Mouse (Mus musculus) heart, postnatal 14 days (tissue): ENCODE measurements around the gene Rbfox2. TPM values are rescaled to one million over a fixed set of nuclear protein-coding genes. Genes with fewer than 3 reads are reported as not detected.

Experiments
- DNase-seq, 2 experiments: peaks; one replicate each; pipeline ENCODE4 v3.0.0; 2021 to 2022
- intact Hi-C: fragments of 180-260 bp; cut with DNase I; formaldehyde crosslinking; loops from one replicate; pipeline ENCODE4 v1.15.1; 2025
- total RNA-seq, 2 experiments: library from RNA; stranded (reverse); gene quantifications; 2 replicates each; pipeline ENCODE4 v1.2.3; 2021

The Rbfox2 gene
- total RNA-seq, 2 experiments from 2014 or later = 112 to 118 TPM

GRCm38 (mm10) chr15:77122208-77122607 lies 184.6 kb downstream of the Rbfox2 start:
- intact Hi-C loops = no loop called here
- no peak for DNase-seq

- DNase-seq = no peak
- intact Hi-C loops = no loop called here
Measured at GRCm38 (mm10) chr15:77119666-77120065, 187.1 kb downstream of the Rbfox2 start.

GRCm38 (mm10) chr15:77117209-77117608 lies 189.6 kb downstream of the Rbfox2 start:
- no peak for DNase-seq
- intact Hi-C loops = no loop called here

DNA sequence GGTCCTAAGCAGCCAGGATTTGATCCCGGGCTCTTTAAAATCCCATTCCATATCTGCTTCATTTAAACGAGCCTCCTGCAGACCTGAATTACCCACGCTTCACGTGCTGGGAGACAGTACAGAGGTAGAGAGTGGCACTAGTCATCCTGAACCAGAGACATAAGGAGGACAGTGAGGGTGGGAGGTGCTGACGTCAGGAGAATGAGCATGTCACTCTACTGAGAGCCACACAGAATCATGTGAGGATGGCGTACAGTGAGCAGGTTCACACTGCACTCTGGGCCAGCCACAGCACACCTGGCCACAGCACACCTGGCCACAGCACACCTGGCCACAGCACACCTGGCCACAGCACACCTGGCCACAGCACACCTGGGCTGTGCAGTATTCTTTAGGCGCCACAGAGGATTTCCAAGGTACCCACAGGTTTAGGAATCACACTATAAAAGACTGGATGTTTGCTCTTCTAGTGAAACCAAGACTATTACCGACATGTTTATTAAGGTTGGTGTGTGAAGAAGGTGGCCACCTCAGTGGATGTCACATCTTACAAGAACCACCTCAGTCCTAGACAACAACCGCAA lies 190.6 kb downstream of the Rbfox2 start:
- intact Hi-C loops = no loop called here
- no peak for DNase-seq

- DNase-seq = no peak
- intact Hi-C loops = no loop called here
Measured at GRCm38 (mm10) chr15:77115456-77115855, 191.3 kb downstream of the Rbfox2 start.

DNA sequence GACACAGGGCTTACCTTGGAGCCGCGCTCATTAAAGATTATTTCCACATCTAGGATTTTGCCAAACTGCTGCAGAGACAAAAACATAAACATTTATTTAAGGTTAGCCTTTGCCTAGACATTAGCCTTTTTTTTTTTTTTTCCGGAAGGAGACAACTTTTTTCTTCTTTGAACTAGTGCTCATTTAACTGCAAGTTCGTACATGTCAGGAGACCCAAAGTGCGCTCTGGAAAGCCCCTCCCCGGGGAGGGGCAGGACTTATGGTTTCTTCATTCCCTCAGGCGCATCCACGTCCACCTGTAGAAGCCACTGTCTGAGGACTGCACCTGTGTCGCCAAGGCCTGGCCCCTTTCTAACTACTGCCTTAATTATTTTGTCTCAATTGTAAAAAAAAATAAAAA lies 193.2 kb downstream of the Rbfox2 start:
- intact Hi-C loops = no loop called here
- DNase-seq = no peak

GRCm38 (mm10) chr15:77112378-77112777 lies 194.4 kb downstream of the Rbfox2 start:
- intact Hi-C loops = no loop called here
- DNase-seq = no peak

GRCm38 (mm10) chr15:77111924-77112323 lies 194.9 kb downstream of the Rbfox2 start:
- DNase-seq = no peak
- intact Hi-C loops = no loop called here

DNA sequence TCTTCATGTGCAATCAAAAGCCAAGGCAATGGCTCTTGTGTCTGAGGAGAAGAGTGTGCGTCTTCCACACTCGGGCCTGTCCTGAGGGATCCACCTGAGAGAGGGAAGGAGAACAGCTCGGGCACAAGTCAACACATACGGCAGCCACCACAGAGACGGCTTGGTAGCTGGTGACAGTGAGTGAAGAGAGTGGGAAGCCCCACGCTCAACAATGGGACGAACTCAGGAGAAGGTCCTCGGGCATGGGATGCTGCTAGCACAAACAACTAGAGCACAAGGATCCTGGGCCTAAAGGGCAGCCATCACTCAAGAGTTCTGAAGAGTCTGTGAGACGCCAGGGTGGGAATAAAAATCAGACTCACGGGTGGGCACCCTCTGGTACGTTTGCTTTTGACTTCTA lies 196.4 kb downstream of the Rbfox2 start:
- DNase-seq = no peak
- intact Hi-C loops = no loop called here

GRCm38 (mm10) chr15:77107169-77107908 lies 199.5 kb downstream of the Rbfox2 start:
- DNase-seq = no peak
- intact Hi-C loops = loop anchor here (5.0 kb wide), 1 partner anchor 110 kb away; no protein-coding TSS in a partner anchor

GRCm38 (mm10) chr15:77105273-77105672 lies 201.5 kb downstream of the Rbfox2 start:
- intact Hi-C loops = loop anchor here (5.0 kb wide), 1 partner anchor 112 kb away; no protein-coding TSS in a partner anchor
- no peak for DNase-seq

GRCm38 (mm10) chr15:77104349-77105158 lies 202.2 kb downstream of the Rbfox2 start:
- intact Hi-C loops = loop anchor here (5.0 kb wide), 1 partner anchor 113 kb away; no protein-coding TSS in a partner anchor
- no peak for DNase-seq

DNA sequence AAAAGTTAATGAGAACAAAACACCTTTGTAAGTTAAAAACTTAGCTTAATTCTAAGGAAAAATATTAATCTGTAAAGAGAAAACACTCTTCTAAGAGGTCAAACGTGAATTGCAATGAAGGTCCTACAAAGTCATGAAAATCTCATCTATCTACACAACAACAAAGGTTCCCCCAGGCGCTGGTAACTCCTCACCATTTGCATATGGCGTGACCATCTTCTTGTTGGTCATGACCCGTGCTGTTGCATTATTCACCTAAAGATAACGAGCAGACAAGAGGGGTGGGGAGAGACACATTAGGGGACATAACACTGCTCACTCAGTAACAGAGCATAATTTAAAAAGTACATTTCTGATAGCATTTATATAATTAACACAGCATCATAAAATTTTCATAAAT lies 204.1 kb downstream of the Rbfox2 start:
- intact Hi-C loops = no loop called here

GRCm38 (mm10) chr15:77099756-77100155 lies 207.0 kb downstream of the Rbfox2 start:
- intact Hi-C loops = no loop called here

More for the DNA sequence above, 204.1 kb downstream of the Rbfox2 start:
- DNase-seq = no peak

DNA sequence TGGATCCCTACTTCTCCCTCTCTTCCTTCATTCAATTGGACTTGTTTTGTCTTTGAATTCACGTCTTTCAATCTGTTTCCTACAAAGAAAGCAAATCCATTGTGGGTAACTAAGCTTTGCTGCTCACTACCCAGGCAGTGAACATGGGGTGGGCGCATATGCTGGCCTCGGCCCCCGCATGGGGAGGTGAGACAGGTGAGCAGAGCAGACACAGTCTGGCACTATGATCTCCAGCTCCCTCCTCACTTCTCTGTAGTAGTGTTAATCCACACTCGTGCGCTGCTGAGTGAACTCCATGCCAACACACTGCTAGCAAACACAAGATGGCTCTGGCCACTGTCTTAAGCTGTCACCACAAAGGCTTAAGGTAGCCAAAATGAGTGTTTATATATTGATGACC lies 209.4 kb downstream of the Rbfox2 start:
- no peak for DNase-seq
- intact Hi-C loops = no loop called here

More at GRCm38 (mm10) chr15:77099756-77100155, 207.0 kb downstream of the Rbfox2 start:
- DNase-seq = no peak

- intact Hi-C loops = no loop called here
- no peak for DNase-seq
Measured at GRCm38 (mm10) chr15:77095216-77095615, 211.6 kb downstream of the Rbfox2 start.

DNA sequence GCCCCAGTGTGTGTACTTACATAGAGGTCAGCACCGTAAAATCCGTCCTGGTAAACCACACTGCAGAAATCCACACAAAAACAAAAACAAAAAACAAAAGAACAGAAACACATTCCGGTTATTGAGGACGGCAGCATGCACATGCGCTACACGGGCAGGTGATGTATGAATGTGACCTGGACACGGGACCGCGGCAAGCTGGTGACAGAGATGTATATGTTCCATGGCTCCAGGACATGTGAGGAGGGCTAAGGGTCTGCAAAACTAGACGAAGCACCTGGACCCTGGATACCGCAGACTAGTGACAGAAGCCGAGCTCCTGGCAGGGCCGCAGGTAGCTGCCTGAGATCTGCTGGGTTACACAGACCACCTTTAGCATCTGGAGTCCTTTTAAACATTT lies 212.4 kb downstream of the Rbfox2 start:
- no peak for DNase-seq
- intact Hi-C loops = no loop called here

- no peak for DNase-seq
- intact Hi-C loops = no loop called here
Measured at GRCm38 (mm10) chr15:77091394-77091793, 215.4 kb downstream of the Rbfox2 start.

- no peak for DNase-seq
- intact Hi-C loops = no loop called here
Measured at GRCm38 (mm10) chr15:77090531-77090930, 216.3 kb downstream of the Rbfox2 start.

DNA sequence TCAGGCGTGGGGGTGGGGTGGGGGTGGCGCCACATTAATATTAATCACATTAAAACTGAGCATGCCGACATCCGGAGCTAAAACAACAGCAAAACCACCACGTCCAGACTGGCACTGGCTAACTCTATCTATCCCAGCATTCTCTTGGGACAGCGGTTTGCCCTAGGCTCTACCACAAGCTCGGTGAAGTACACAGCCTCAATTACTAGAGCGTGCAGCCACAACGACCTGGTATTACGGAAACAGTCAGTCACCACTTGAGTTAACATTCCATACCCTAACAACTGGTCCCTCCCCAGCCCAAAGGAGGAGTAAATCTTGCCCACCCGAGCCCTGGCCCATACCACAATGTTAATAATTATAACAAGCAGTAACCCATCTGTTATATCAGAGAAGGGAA lies 217.6 kb downstream of the Rbfox2 start:
- intact Hi-C loops = no loop called here

DNA sequence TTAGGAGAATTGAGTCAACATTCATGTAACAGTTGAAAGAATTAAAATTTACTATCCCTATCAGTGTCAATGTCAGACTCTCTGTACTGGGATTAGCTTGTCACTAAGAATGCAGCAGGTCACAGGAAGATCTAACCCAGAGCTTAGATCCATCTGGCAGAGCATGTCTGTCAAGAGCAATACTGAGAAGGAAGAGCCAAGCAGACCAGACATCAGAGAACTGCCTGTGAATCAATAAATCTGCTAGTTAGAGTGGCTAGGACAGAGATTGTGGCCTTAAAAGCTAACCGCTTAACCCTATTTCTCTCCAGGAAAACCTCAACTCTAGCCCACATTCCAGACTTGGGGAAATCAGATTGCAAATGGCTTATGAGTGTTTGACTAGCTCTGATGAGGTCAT lies 220.3 kb downstream of the Rbfox2 start:
- no peak for DNase-seq
- intact Hi-C loops = no loop called here

More for the DNA sequence above, 217.6 kb downstream of the Rbfox2 start:
- no peak for DNase-seq
